Mouse (Mus musculus): ENCODE results near the gene Zfand2a.

Zfand2a gene

GRCm38 (mm10) chr5:139484185-139484814, at the start of gene Zfand2a:
TSS of gene Zfand2a (minus strand) at chr5:139484549.
- in situ Hi-C loops (cut with MseI, MboI) = no loop called here

GRCm38 (mm10) chr5:139528851-139529250, 44.5 kb upstream of the Zfand2a start:
- in situ Hi-C loops (cut with MseI, MboI) = no loop called here

- in situ Hi-C loops (cut with MseI, MboI) = no loop called here
Measured at GRCm38 (mm10) chr5:139521987-139522386, 37.6 kb upstream of the Zfand2a start.

- in situ Hi-C loops (cut with MseI, MboI) = no loop called here
Measured at GRCm38 (mm10) chr5:139520069-139520834, 35.9 kb upstream of the Zfand2a start.

- in situ Hi-C loops (cut with MseI, MboI) = no loop called here
Measured at GRCm38 (mm10) chr5:139516281-139516680, 31.9 kb upstream of the Zfand2a start.

GRCm38 (mm10) chr5:139512201-139512600, 27.9 kb upstream of the Zfand2a start:
- in situ Hi-C loops (cut with MseI, MboI) = no loop called here

GRCm38 (mm10) chr5:139510682-139511366, 26.5 kb upstream of the Zfand2a start:
- in situ Hi-C loops (cut with MseI, MboI) = no loop called here

GRCm38 (mm10) chr5:139506207-139506606, 21.9 kb upstream of the Zfand2a start:
- in situ Hi-C loops (cut with MseI, MboI) = no loop called here

- in situ Hi-C loops (cut with MseI, MboI) = no loop called here
Measured at GRCm38 (mm10) chr5:139505073-139505606, 20.8 kb upstream of the Zfand2a start.

- in situ Hi-C loops (cut with MseI, MboI) = no loop called here
Measured at GRCm38 (mm10) chr5:139502281-139502680, 17.9 kb upstream of the Zfand2a start.

- in situ Hi-C loops (cut with MseI, MboI) = no loop called here
Measured at GRCm38 (mm10) chr5:139498791-139499190, 14.4 kb upstream of the Zfand2a start.

GRCm38 (mm10) chr5:139496939-139497338, 12.6 kb upstream of the Zfand2a start:
- in situ Hi-C loops (cut with MseI, MboI) = no loop called here

- in situ Hi-C loops (cut with MseI, MboI) = no loop called here
Measured at GRCm38 (mm10) chr5:139495019-139495669, 10.8 kb upstream of the Zfand2a start.

GRCm38 (mm10) chr5:139493690-139494089, 9.3 kb upstream of the Zfand2a start:
- in situ Hi-C loops (cut with MseI, MboI) = no loop called here

GRCm38 (mm10) chr5:139491348-139491747, 7.0 kb upstream of the Zfand2a start:
- in situ Hi-C loops (cut with MseI, MboI) = no loop called here

GRCm38 (mm10) chr5:139490131-139490530, 5.8 kb upstream of the Zfand2a start:
- in situ Hi-C loops (cut with MseI, MboI) = no loop called here

- in situ Hi-C loops (cut with MseI, MboI) = no loop called here
Measured at GRCm38 (mm10) chr5:139483171-139483848, 1.0 kb downstream of the Zfand2a start.

- in situ Hi-C loops (cut with MseI, MboI) = no loop called here
Measured at GRCm38 (mm10) chr5:139480406-139480805, 3.9 kb downstream of the Zfand2a start.

- in situ Hi-C loops (cut with MseI, MboI) = no loop called here
Measured at GRCm38 (mm10) chr5:139479088-139479487, 5.3 kb downstream of the Zfand2a start.

- in situ Hi-C loops (cut with MseI, MboI) = no loop called here
Measured at GRCm38 (mm10) chr5:139474741-139475140, 9.6 kb downstream of the Zfand2a start.

- in situ Hi-C loops (cut with MseI, MboI) = no loop called here
Measured at GRCm38 (mm10) chr5:139467998-139468397, 16.4 kb downstream of the Zfand2a start.

Measured in mouse trophoblast stem cell (cell line).